Mouse (Mus musculus): ENCODE measurements around the gene Cd163l1.
A peak's percentile ranks its signal among the peaks of the same experiment; 100 is the strongest.

The Cd163l1 gene

GRCm38 (mm10) chr7:140217967-140218366 is at the start of gene Cd163l1:
Cd163l1 (plus strand) TSS chr7:140218267.
- DNase-seq (ENCODE audit: low read depth, low spot score) = no peak

GRCm38 (mm10) chr7:140169386-140169785 is 48.7 kb upstream of the Cd163l1 start:
- no peak for DNase-seq (ENCODE audit: low read depth, low spot score)

GRCm38 (mm10) chr7:140170863-140171262 is 47.2 kb upstream of the Cd163l1 start:
- DNase-seq (ENCODE audit: low read depth, low spot score) = no peak

- DNase-seq (ENCODE audit: low read depth, low spot score) = no peak
Observed at GRCm38 (mm10) chr7:140172936-140173335, 45.1 kb upstream of the Cd163l1 start, which contains the start of gene Olfr523. Olfr523 (plus strand) TSS chr7:140173217.

GRCm38 (mm10) chr7:140179176-140179575 is 38.9 kb upstream of the Cd163l1 start:
- DNase-seq (ENCODE audit: low read depth, low spot score) = no peak

GRCm38 (mm10) chr7:140180692-140181091 is 37.4 kb upstream of the Cd163l1 start:
- DNase-seq (ENCODE audit: low read depth, low spot score) = no peak

GRCm38 (mm10) chr7:140184206-140184605 is 33.9 kb upstream of the Cd163l1 start:
- no peak for DNase-seq (ENCODE audit: low read depth, low spot score)

- DNase-seq (ENCODE audit: low read depth, low spot score) = peak; percentile 28
Observed at GRCm38 (mm10) chr7:140186646-140187620, 31.1 kb upstream of the Cd163l1 start.

- DNase-seq (ENCODE audit: low read depth, low spot score) = no peak
Observed at GRCm38 (mm10) chr7:140187721-140188390, 30.2 kb upstream of the Cd163l1 start.

GRCm38 (mm10) chr7:140188391-140189328 is 29.4 kb upstream of the Cd163l1 start:
- peak; percentile 9 for DNase-seq (ENCODE audit: low read depth, low spot score)

- DNase-seq (ENCODE audit: low read depth, low spot score) = no peak
Observed at GRCm38 (mm10) chr7:140190435-140190834, 27.6 kb upstream of the Cd163l1 start.

GRCm38 (mm10) chr7:140192445-140192844 is 25.6 kb upstream of the Cd163l1 start:
- no peak for DNase-seq (ENCODE audit: low read depth, low spot score)

GRCm38 (mm10) chr7:140192851-140193250 is 25.2 kb upstream of the Cd163l1 start:
- no peak for DNase-seq (ENCODE audit: low read depth, low spot score)

- no peak for DNase-seq (ENCODE audit: low read depth, low spot score)
Observed at GRCm38 (mm10) chr7:140194031-140194430, 24.0 kb upstream of the Cd163l1 start.

- DNase-seq (ENCODE audit: low read depth, low spot score) = no peak
Observed at GRCm38 (mm10) chr7:140196002-140196401, 22.1 kb upstream of the Cd163l1 start.

- no peak for DNase-seq (ENCODE audit: low read depth, low spot score)
Observed at GRCm38 (mm10) chr7:140201090-140201489, 17.0 kb upstream of the Cd163l1 start.

GRCm38 (mm10) chr7:140205864-140206263 is 12.2 kb upstream of the Cd163l1 start, which contains the start of gene Olfr524:
Olfr524 (minus strand) TSS chr7:140205964.
- no peak for DNase-seq (ENCODE audit: low read depth, low spot score)

- DNase-seq (ENCODE audit: low read depth, low spot score) = no peak
Observed at GRCm38 (mm10) chr7:140206904-140207303, 11.2 kb upstream of the Cd163l1 start.

- no peak for DNase-seq (ENCODE audit: low read depth, low spot score)
Observed at GRCm38 (mm10) chr7:140208153-140208552, 9.9 kb upstream of the Cd163l1 start.

GRCm38 (mm10) chr7:140208677-140209076 is 9.4 kb upstream of the Cd163l1 start:
- no peak for DNase-seq (ENCODE audit: low read depth, low spot score)

- no peak for DNase-seq (ENCODE audit: low read depth, low spot score)
Observed at GRCm38 (mm10) chr7:140213841-140214240, 4.2 kb upstream of the Cd163l1 start.
